Mouse (Mus musculus): ENCODE measurements at regions not wholly inside any gene's neighbourhood (a gene's known extent, or its start where the extent isn't known, plus 50 kb on each side); places are given as distances from the start of the nearest gene placed in this dataset.

DNA sequence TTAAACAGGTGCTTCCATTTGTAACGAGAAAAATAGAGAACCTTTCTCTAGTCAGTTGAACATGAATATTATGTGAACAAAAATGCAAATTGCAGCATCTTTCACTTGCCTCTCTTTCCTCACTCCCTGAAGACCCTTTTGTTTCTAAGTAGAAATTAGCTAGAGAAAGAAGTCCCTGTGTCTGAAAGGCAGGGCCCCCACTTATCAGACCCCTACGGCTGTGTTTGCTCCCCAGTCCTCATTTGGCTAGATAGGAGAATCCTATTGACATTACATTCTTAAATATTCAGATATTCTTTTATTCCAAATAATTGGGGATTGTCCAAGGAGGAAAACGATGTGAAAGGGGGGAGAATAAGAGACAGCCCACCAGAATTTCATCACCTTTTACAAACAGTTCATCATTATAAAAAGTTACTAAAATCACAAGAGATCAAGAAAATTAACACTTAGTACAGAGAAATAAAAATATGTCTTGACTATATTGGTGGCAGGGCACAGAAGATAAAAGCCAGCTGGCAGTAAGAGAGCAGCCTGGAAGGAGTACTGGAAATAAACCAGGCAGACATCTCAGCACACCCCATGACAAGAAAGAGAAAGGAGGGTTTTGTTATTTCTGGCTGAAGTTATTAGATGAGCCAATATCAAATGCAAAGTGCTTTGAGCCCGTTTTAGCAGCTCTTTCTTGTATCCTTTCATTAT lies 687.3 kb upstream of the Nrsn1 start:
- H3K27me3 ChIP-seq (ENCODE audit: control insufficient read depth, insufficient read depth, low read length, poor library complexity, severe bottlenecking), result no peaks in the 10 kb centered on the region
- no peaks in the 10 kb centered on the region for H3K36me3 ChIP-seq (ENCODE audit: control insufficient read depth, insufficient read depth, low read length, poor library complexity, severe bottlenecking)
- H3K27ac ChIP-seq (ENCODE audit: insufficient read depth, low read length), result no peak overlapping the region
- no peaks in the 10 kb centered on the region for H3K9me3 ChIP-seq (replicated peaks; ENCODE audit: control insufficient read depth, insufficient read depth, low read length, poor library complexity, severe bottlenecking)
- H3K9ac ChIP-seq (ENCODE audit: low read depth, poor library complexity, severe bottlenecking), result no peak overlapping the region
- no peaks in the 10 kb centered on the region for H3K4me1 ChIP-seq (ENCODE audit: control insufficient read depth, insufficient read depth, low read length)
- H3K4me3 ChIP-seq (ENCODE audit: low read depth, low read length), result no peak overlapping the region
- TF ChIP-seq CTCF (IDR thresholded peaks at IDR 0.05; ENCODE audit: low read depth, low read length) (no peak), EP300 (IDR thresholded peaks at IDR 0.05; ENCODE audit: insufficient read depth, low read depth, low read length) (no peak), POLR2A (IDR thresholded peaks at IDR 0.05; ENCODE audit: insufficient read depth, low read length) (no peak)

DNA sequence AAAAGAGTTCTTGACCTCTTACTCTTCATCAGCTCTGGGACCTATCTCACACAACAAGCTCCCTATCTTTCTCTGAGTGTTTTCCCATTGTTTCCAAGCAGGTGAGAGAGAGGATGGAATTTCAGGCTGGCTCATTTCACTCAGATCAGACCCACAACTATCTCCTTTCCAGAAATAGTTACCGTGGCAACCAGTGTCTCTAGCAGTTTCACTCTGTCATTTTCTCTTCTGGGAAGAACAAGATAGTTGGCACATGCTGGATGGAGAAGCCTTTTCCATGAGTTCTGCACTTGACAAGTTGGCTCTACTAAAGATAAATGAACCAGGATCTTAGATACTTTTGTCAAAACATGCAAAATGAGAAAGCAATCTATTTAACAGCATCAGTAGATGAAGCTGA lies 667.3 kb upstream of the Nrsn1 start:
- TF ChIP-seq CTCF (IDR thresholded peaks at IDR 0.05; ENCODE audit: low read depth, low read length) (no peak), EP300 (IDR thresholded peaks at IDR 0.05; ENCODE audit: insufficient read depth, low read depth, low read length) (no peak), POLR2A (IDR thresholded peaks at IDR 0.05; ENCODE audit: insufficient read depth, low read length) (no peak)
- Histone ChIP-seq H3K27me3 (ENCODE audit: control insufficient read depth, insufficient read depth, low read length, poor library complexity, severe bottlenecking) (no peaks in the 10 kb centered on the region), H3K9ac (ENCODE audit: low read depth, poor library complexity, severe bottlenecking) (no peak overlapping the region), H3K36me3 (ENCODE audit: control insufficient read depth, insufficient read depth, low read length, poor library complexity, severe bottlenecking) (no peaks in the 10 kb centered on the region), H3K4me3 (ENCODE audit: low read depth, low read length) (no peak overlapping the region), H3K4me1 (ENCODE audit: control insufficient read depth, insufficient read depth, low read length) (no peaks in the 10 kb centered on the region), H3K27ac (ENCODE audit: insufficient read depth, low read length) (no peak overlapping the region), H3K9me3 (replicated peaks; ENCODE audit: control insufficient read depth, insufficient read depth, low read length, poor library complexity, severe bottlenecking) (no peaks in the 10 kb centered on the region)

DNA sequence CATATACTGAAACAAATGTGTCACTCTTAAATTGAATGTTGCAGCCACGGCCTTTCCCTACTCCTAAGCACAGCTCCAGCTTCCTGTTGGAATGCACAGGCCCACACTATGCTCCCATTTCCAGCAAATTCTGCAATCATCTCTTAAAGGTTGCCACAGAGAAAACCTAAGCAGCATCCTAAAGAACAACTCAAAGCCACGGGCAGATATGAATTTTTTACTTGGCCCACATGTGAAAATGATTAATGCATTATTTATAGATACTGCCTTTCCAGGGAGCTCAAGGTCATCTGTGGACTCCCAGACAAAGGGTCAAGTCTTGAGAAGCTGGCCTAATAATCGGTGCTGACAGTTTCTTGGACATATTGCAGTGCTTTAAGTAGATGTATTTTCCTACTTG lies 663.5 kb upstream of the Nrsn1 start:
- Histone ChIP-seq H3K36me3 (ENCODE audit: control insufficient read depth, insufficient read depth, low read length, poor library complexity, severe bottlenecking) (no peaks in the 10 kb centered on the region), H3K27ac (ENCODE audit: insufficient read depth, low read length) (no peak overlapping the region), H3K27me3 (ENCODE audit: control insufficient read depth, insufficient read depth, low read length, poor library complexity, severe bottlenecking) (no peaks in the 10 kb centered on the region), H3K4me1 (ENCODE audit: control insufficient read depth, insufficient read depth, low read length) (no peaks in the 10 kb centered on the region), H3K9me3 (replicated peaks; ENCODE audit: control insufficient read depth, insufficient read depth, low read length, poor library complexity, severe bottlenecking) (no peaks in the 10 kb centered on the region), H3K4me3 (ENCODE audit: low read depth, low read length) (no peak overlapping the region), H3K9ac (ENCODE audit: low read depth, poor library complexity, severe bottlenecking) (no peak overlapping the region)
- TF ChIP-seq POLR2A (IDR thresholded peaks at IDR 0.05; ENCODE audit: insufficient read depth, low read length) (no peak), EP300 (IDR thresholded peaks at IDR 0.05; ENCODE audit: insufficient read depth, low read depth, low read length) (no peak), CTCF (IDR thresholded peaks at IDR 0.05; ENCODE audit: low read depth, low read length) (no peak)

DNA sequence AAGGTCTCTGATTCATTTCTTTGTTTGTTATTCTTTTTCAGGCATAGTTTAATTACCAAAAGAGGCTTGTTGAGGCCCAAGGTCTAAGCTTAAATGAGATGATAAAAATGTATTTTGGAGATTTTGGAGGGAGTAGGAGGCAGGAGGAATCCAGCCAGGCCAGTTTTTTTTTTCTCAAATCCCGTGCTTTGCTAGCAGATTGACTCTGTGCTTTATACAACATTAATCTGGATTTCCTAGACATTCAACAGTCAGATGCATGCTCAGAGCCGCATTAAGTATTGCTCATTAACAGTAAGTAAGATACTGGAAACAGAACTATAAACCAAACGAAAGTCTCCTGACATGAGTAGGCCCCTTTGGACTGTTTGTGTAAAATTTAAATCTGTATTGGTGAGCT lies 662.9 kb upstream of the Nrsn1 start:
- H3K4me3 ChIP-seq (ENCODE audit: low read depth, low read length), result no peak overlapping the region
- H3K9me3 ChIP-seq (replicated peaks; ENCODE audit: control insufficient read depth, insufficient read depth, low read length, poor library complexity, severe bottlenecking), result no peaks in the 10 kb centered on the region
- H3K27ac ChIP-seq (ENCODE audit: insufficient read depth, low read length), result no peak overlapping the region
- no peaks in the 10 kb centered on the region for H3K27me3 ChIP-seq (ENCODE audit: control insufficient read depth, insufficient read depth, low read length, poor library complexity, severe bottlenecking)
- H3K4me1 ChIP-seq (ENCODE audit: control insufficient read depth, insufficient read depth, low read length), result no peaks in the 10 kb centered on the region
- no peak overlapping the region for H3K9ac ChIP-seq (ENCODE audit: low read depth, poor library complexity, severe bottlenecking)
- TF ChIP-seq POLR2A (IDR thresholded peaks at IDR 0.05; ENCODE audit: insufficient read depth, low read length), result no peak
- TF ChIP-seq EP300 (IDR thresholded peaks at IDR 0.05; ENCODE audit: insufficient read depth, low read depth, low read length), result no peak
- TF ChIP-seq CTCF (IDR thresholded peaks at IDR 0.05; ENCODE audit: low read depth, low read length), result no peak
- no peaks in the 10 kb centered on the region for H3K36me3 ChIP-seq (ENCODE audit: control insufficient read depth, insufficient read depth, low read length, poor library complexity, severe bottlenecking)

DNA sequence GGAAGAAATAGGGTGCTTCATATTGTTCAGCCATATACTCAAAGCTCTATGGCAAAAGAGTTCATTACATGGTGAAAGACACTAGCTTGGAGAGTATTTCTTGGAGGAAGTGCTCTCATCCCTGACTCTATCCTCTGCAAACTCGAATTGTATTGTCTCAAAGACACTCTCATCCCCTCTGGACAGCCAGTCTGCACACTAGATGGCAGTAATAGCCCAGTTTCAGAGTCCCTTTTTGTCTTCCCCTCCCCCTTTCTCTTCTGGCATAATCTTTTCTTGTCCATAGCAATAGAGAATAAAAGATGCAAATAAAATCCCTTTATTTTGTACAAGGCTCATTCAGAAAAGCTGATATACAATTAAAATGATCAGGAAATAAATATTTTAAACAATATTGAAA lies 662.5 kb upstream of the Nrsn1 start:
- no peaks in the 10 kb centered on the region for H3K4me1 ChIP-seq (ENCODE audit: control insufficient read depth, insufficient read depth, low read length)
- H3K36me3 ChIP-seq (ENCODE audit: control insufficient read depth, insufficient read depth, low read length, poor library complexity, severe bottlenecking), result no peaks in the 10 kb centered on the region
- no peaks in the 10 kb centered on the region for H3K27me3 ChIP-seq (ENCODE audit: control insufficient read depth, insufficient read depth, low read length, poor library complexity, severe bottlenecking)
- no peak overlapping the region for H3K9ac ChIP-seq (ENCODE audit: low read depth, poor library complexity, severe bottlenecking)
- no peak overlapping the region for H3K27ac ChIP-seq (ENCODE audit: insufficient read depth, low read length)
- no peak overlapping the region for H3K4me3 ChIP-seq (ENCODE audit: low read depth, low read length)
- H3K9me3 ChIP-seq (replicated peaks; ENCODE audit: control insufficient read depth, insufficient read depth, low read length, poor library complexity, severe bottlenecking), result no peaks in the 10 kb centered on the region
- TF ChIP-seq POLR2A (IDR thresholded peaks at IDR 0.05; ENCODE audit: insufficient read depth, low read length) (no peak), EP300 (IDR thresholded peaks at IDR 0.05; ENCODE audit: insufficient read depth, low read depth, low read length) (no peak), CTCF (IDR thresholded peaks at IDR 0.05; ENCODE audit: low read depth, low read length) (no peak)

DNA sequence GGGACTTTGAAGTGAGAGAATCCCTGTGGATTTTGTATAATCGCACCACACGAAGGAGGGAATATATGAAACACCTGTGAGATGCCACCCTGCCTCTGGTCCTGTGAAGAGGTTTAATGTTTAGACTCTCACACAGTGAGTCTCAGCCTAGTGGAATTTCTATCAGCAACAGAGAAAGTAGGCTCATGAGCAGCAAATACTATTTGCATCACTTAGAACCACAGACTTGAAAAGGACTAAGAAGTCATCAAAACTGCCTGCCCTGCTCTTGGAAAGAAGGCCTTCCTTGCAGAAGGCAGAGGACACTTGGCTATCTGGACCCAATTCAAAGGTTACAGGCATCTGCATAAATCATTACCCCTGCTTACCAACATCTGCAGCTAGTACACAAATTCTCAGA lies 662.1 kb upstream of the Nrsn1 start:
- Histone ChIP-seq H3K36me3 (ENCODE audit: control insufficient read depth, insufficient read depth, low read length, poor library complexity, severe bottlenecking) (no peaks in the 10 kb centered on the region), H3K4me3 (ENCODE audit: low read depth, low read length) (no peak overlapping the region), H3K27ac (ENCODE audit: insufficient read depth, low read length) (no peak overlapping the region), H3K4me1 (ENCODE audit: control insufficient read depth, insufficient read depth, low read length) (no peaks in the 10 kb centered on the region), H3K9me3 (replicated peaks; ENCODE audit: control insufficient read depth, insufficient read depth, low read length, poor library complexity, severe bottlenecking) (no peaks in the 10 kb centered on the region), H3K27me3 (ENCODE audit: control insufficient read depth, insufficient read depth, low read length, poor library complexity, severe bottlenecking) (no peaks in the 10 kb centered on the region), H3K9ac (ENCODE audit: low read depth, poor library complexity, severe bottlenecking) (no peak overlapping the region)
- no peak for TF ChIP-seq POLR2A (IDR thresholded peaks at IDR 0.05; ENCODE audit: insufficient read depth, low read length)
- no peak for TF ChIP-seq EP300 (IDR thresholded peaks at IDR 0.05; ENCODE audit: insufficient read depth, low read depth, low read length)
- no peak for TF ChIP-seq CTCF (IDR thresholded peaks at IDR 0.05; ENCODE audit: low read depth, low read length)

Measured in ES-Bruce4 (cell line).